Mouse (Mus musculus): ENCODE measurements around the gene Gm19345. TPM values are rescaled to one million over a fixed set of nuclear protein-coding genes. Genes with fewer than 3 reads are reported as not detected.

The Gm19345 gene
- polyA plus RNA-seq, 1 experiment, result not detected

GRCm38 (mm10) chr7:19822193-19822592, 29.6 kb upstream of the Gm19345 start:
- peak overlapping the region; percentile 57 for H3K4me3 ChIP-seq (replicated peaks; ENCODE audit: control insufficient read depth, low read depth, low read length)
- H3K27ac ChIP-seq (ENCODE audit: control insufficient read depth, insufficient read depth, low read depth, low read length, poor library complexity), result peak overlapping the region; percentile 79
- no peak for TF ChIP-seq POLR2A (IDR thresholded peaks at IDR 0.05; ENCODE audit: borderline replicate concordance, control insufficient read depth, low read depth, low read length)
- H3K4me1 ChIP-seq (ENCODE audit: control insufficient read depth, insufficient read depth, low read length), result peaks cover 2% of the 10 kb centered on the region
- 8% methylated on average over 20 of the region's 20 CpGs for WGBS

GRCm38 (mm10) chr7:19822604-19823058, 29.2 kb upstream of the Gm19345 start, which contains the start of gene Bcl3:
Bcl3 (minus strand) TSS chr7:19822770.
- WGBS, result under 1% methylated on average over 42 of the region's 42 CpGs
- peak; percentile 53; the same call in 1 of the 2 replicates for TF ChIP-seq POLR2A (IDR thresholded peaks at IDR 0.05; ENCODE audit: borderline replicate concordance, control insufficient read depth, low read depth, low read length)
- TF ChIP-seq CTCF (IDR thresholded peaks at IDR 0.05; ENCODE audit: control insufficient read depth, insufficient read depth, low read length), result no peak
- peaks cover 2% of the 10 kb centered on the region for H3K4me1 ChIP-seq (ENCODE audit: control insufficient read depth, insufficient read depth, low read length)
- H3K4me3 ChIP-seq (replicated peaks; ENCODE audit: control insufficient read depth, low read depth, low read length), result peak within 1 kb of the TSS; percentile 57
- H3K27ac ChIP-seq (ENCODE audit: control insufficient read depth, insufficient read depth, low read depth, low read length, poor library complexity), result peak within 1 kb of the TSS; percentile 79

DNA sequence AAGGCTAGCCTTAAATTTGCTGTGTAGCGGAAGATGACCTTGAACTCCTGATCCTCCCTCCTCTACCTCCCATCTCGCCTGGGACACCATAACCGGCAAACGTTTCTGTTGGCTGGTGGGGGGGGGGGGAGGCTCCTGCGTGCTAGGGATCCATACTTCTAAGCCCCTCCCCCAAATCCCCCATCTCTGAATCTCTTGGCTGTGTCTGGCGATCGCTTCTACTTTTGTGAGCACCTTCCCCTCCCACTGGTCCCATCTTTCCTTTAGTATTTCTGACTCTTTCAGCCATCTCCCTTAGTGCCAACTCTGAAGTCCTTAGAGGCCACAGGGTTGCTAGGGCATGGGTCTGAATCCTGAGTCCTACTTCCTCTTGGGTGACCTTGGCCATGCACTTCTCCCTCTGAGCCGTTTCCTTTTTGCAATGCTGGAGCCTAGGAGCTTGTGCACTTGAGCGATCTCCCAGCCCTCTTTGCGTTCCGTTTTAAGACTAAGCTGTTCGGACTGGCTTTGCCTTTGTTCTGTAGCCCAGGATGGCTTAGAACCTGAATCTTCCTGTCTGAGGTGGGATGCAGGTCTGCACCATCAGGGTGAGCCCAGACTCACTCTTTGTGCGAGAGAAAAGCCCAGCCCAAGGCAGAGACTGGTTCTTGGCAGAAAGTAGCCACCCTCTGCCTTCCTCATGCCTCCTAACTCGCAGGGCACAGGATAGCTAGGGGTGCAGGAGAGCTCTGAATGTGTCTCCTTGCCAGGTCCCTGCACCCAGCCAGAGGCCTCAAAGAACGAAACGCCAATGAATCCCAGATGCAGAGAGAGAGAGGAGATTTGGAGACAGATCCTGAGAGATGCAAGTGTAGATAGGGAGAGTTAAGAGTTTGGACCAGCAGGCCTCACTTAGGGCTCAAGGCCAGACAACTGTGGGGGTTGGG, 28.3 kb upstream of the Gm19345 start:
- no peak for TF ChIP-seq CTCF (IDR thresholded peaks at IDR 0.05; ENCODE audit: control insufficient read depth, insufficient read depth, low read length)
- Histone ChIP-seq H3K4me3 (replicated peaks; ENCODE audit: control insufficient read depth, low read depth, low read length) (peak overlapping the region; percentile 11), H3K4me1 (ENCODE audit: control insufficient read depth, insufficient read depth, low read length) (peaks cover 2% of the 10 kb centered on the region), H3K27ac (ENCODE audit: control insufficient read depth, insufficient read depth, low read depth, low read length, poor library complexity) (peak overlapping the region; percentile 68)
- WGBS, result 11% methylated on average over 16 of the region's 16 CpGs

DNA sequence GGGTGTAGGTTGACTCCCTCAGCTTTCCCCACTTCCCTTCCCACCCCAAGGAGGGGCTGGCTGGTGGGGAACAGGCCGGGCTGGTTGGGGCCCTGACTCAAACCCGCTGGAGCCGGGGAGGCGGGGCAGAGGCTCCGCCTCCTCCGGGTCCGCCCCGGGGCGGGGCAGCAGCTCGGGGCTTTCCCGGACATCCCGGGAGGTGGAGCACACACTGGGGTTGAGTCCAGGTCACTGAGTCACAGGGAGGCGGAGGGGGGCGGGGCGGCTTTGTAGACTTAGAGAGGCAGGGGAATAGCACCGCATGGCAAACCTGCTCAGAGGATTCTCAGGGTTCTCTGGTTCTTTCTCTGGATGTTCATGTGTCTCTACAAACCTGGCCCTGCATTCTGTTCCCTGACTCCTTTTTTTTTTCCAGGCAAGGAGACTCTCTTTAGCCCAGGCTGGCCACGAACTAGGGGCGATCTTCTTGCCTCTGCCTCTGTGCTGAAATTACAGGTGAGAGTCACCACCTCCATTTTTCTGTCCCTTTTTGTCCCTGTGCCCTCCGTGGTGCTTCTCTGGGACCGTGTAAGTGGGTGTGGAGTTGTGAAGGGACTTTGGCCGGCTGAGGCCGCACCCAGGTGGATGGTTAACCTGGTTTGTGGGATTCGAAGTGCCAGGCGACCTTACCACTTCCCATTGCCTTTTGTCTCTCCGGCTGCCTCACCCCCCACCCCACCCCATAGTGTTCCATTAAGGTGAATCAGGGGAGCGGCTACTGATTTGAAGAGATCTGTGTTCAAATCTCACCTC, 27.4 kb upstream of the Gm19345 start:
- Histone ChIP-seq H3K4me1 (ENCODE audit: control insufficient read depth, insufficient read depth, low read length) (no peaks in the 10 kb centered on the region; the same call in 1 of the 2 replicates), H3K4me3 (replicated peaks; ENCODE audit: control insufficient read depth, low read depth, low read length) (no peak overlapping the region), H3K27ac (ENCODE audit: control insufficient read depth, insufficient read depth, low read depth, low read length, poor library complexity) (peak overlapping the region; percentile 68)
- 20% methylated on average over 26 of the region's 26 CpGs for WGBS
- TF ChIP-seq CTCF (IDR thresholded peaks at IDR 0.05; ENCODE audit: control insufficient read depth, insufficient read depth, low read length) (no peak), POLR2A (IDR thresholded peaks at IDR 0.05; ENCODE audit: borderline replicate concordance, control insufficient read depth, low read depth, low read length) (no peak)

DNA sequence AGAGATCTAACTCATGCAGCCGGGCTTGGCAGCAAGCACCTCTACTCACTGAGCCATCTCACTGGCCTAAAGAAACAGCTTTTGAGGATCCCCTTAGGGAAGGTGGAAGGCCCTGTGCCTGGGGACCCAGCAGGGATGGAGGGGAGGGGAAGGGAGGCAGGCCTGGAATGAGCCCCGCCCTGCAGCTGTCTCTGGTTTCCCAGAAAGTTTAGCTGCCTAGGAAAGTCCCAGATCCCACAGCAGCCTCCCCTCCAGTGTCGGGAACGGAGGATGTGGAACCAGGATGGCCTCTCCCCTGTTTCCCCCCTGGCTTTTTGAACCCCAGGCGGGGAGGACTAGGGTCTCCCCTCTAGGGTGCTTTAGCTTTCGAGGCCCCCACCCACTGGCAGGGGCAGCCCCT, 25.0 kb upstream of the Gm19345 start:
- Histone ChIP-seq H3K27ac (ENCODE audit: control insufficient read depth, insufficient read depth, low read depth, low read length, poor library complexity) (no peak overlapping the region), H3K4me1 (ENCODE audit: control insufficient read depth, insufficient read depth, low read length) (peaks cover 5% of the 10 kb centered on the region; the same call in 1 of the 2 replicates), H3K4me3 (replicated peaks; ENCODE audit: control insufficient read depth, low read depth, low read length) (no peak overlapping the region)
- 83% methylated on average over 6 of the region's 6 CpGs for WGBS
- TF ChIP-seq CTCF (IDR thresholded peaks at IDR 0.05; ENCODE audit: control insufficient read depth, insufficient read depth, low read length) (no peak), POLR2A (IDR thresholded peaks at IDR 0.05; ENCODE audit: borderline replicate concordance, control insufficient read depth, low read depth, low read length) (no peak)

DNA sequence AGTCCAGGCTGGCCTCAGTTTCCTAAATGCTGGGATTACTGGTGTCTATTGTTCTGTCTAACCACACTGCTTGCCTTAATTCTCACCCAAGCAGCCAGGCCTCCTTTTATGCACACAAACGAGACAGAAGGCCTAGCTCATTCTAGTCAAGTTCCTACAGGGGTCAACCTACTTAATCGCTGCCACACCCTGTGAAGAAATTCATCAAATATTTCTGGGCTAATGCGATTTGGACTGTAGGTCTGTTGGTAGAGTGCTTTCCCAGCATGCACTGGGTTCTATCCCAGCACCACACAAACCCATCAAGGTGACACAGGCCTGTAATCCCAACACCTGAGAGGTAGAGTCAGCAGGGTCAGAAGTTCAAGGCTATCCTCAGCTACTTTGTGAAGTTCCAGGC, 22.1 kb upstream of the Gm19345 start:
- H3K4me3 ChIP-seq (replicated peaks; ENCODE audit: control insufficient read depth, low read depth, low read length), result no peak overlapping the region
- H3K4me1 ChIP-seq (ENCODE audit: control insufficient read depth, insufficient read depth, low read length), result peaks cover 5% of the 10 kb centered on the region; the same call in 1 of the 2 replicates
- no peak overlapping the region for H3K27ac ChIP-seq (ENCODE audit: control insufficient read depth, insufficient read depth, low read depth, low read length, poor library complexity)
- WGBS, result 79% methylated on average over 3 of the region's 3 CpGs
- no peak for TF ChIP-seq CTCF (IDR thresholded peaks at IDR 0.05; ENCODE audit: control insufficient read depth, insufficient read depth, low read length)
- no peak for TF ChIP-seq POLR2A (IDR thresholded peaks at IDR 0.05; ENCODE audit: borderline replicate concordance, control insufficient read depth, low read depth, low read length)

- Histone ChIP-seq H3K4me1 (ENCODE audit: control insufficient read depth, insufficient read depth, low read length) (peaks cover 5% of the 10 kb centered on the region; the same call in 1 of the 2 replicates), H3K4me3 (replicated peaks; ENCODE audit: control insufficient read depth, low read depth, low read length) (no peak overlapping the region), H3K27ac (ENCODE audit: control insufficient read depth, insufficient read depth, low read depth, low read length, poor library complexity) (peak overlapping the region; percentile 81)
- WGBS, result 4% methylated on average over 13 of the region's 13 CpGs
- TF ChIP-seq POLR2A (IDR thresholded peaks at IDR 0.05; ENCODE audit: borderline replicate concordance, control insufficient read depth, low read depth, low read length) (peak; percentile 23; the same call in 1 of the 2 replicates), CTCF (IDR thresholded peaks at IDR 0.05; ENCODE audit: control insufficient read depth, insufficient read depth, low read length) (no peak)
Observed at GRCm38 (mm10) chr7:19830682-19831156, 21.1 kb upstream of the Gm19345 start.

- H3K27ac ChIP-seq (ENCODE audit: control insufficient read depth, insufficient read depth, low read depth, low read length, poor library complexity), result no peak overlapping the region
- peaks cover 5% of the 10 kb centered on the region; the same call in 1 of the 2 replicates for H3K4me1 ChIP-seq (ENCODE audit: control insufficient read depth, insufficient read depth, low read length)
- H3K4me3 ChIP-seq (replicated peaks; ENCODE audit: control insufficient read depth, low read depth, low read length), result no peak overlapping the region
- 62% methylated on average over 9 of the region's 9 CpGs for WGBS
- TF ChIP-seq POLR2A (IDR thresholded peaks at IDR 0.05; ENCODE audit: borderline replicate concordance, control insufficient read depth, low read depth, low read length) (no peak), CTCF (IDR thresholded peaks at IDR 0.05; ENCODE audit: control insufficient read depth, insufficient read depth, low read length) (no peak)
Observed at GRCm38 (mm10) chr7:19831837-19832236, 20.0 kb upstream of the Gm19345 start.

Measured in bone marrow, adult 2 months (tissue).